Mouse (Mus musculus) cerebellum, adult 9-11 months (tissue): ENCODE measurements around the gene Ophn1.

Source experiments
- DNase-seq: peaks from one replicate; pipeline ENCODE4 v3.0.0; 2022

Ophn1 gene

GRCm38 (mm10) chrX:98803813-98804212 lies 87.0 kb downstream of the Ophn1 start:
- peak; percentile 39 for DNase-seq

GRCm38 (mm10) chrX:98774247-98774950 lies 116.4 kb downstream of the Ophn1 start:
- DNase-seq: no peak

GRCm38 (mm10) chrX:98755089-98755488 lies 135.7 kb downstream of the Ophn1 start:
- DNase-seq: no peak

- DNase-seq: no peak
Measured at GRCm38 (mm10) chrX:98751279-98751817, 139.5 kb downstream of the Ophn1 start.

GRCm38 (mm10) chrX:98736758-98737157 lies 154.1 kb downstream of the Ophn1 start:
- DNase-seq: no peak

- no peak for DNase-seq
Measured at GRCm38 (mm10) chrX:98722991-98723390, 167.8 kb downstream of the Ophn1 start.

- no peak for DNase-seq
Measured at GRCm38 (mm10) chrX:98707766-98708165, 183.1 kb downstream of the Ophn1 start.

GRCm38 (mm10) chrX:98701635-98702034 lies 189.2 kb downstream of the Ophn1 start:
- DNase-seq: peak; percentile 50

GRCm38 (mm10) chrX:98682603-98683002 lies 208.2 kb downstream of the Ophn1 start:
- no peak for DNase-seq

- no peak for DNase-seq
Measured at GRCm38 (mm10) chrX:98681281-98681680, 209.5 kb downstream of the Ophn1 start.

- no peak for DNase-seq
Measured at GRCm38 (mm10) chrX:98670988-98671387, 219.8 kb downstream of the Ophn1 start.

- DNase-seq: no peak
Measured at GRCm38 (mm10) chrX:98651431-98651830, 239.4 kb downstream of the Ophn1 start.

- DNase-seq: no peak
Measured at GRCm38 (mm10) chrX:98628666-98629404, 262.0 kb downstream of the Ophn1 start.

- DNase-seq: peak; percentile 3
Measured at GRCm38 (mm10) chrX:98618865-98619264, 272.0 kb downstream of the Ophn1 start.

- peak; percentile 5 for DNase-seq
Measured at GRCm38 (mm10) chrX:98617426-98617825, 273.4 kb downstream of the Ophn1 start.

GRCm38 (mm10) chrX:98574201-98574600 lies 316.6 kb downstream of the Ophn1 start:
- no peak for DNase-seq

GRCm38 (mm10) chrX:98546458-98546857 lies 344.4 kb downstream of the Ophn1 start:
- no peak for DNase-seq

- DNase-seq: no peak
Measured at GRCm38 (mm10) chrX:98515329-98515728, 375.5 kb downstream of the Ophn1 start.

- DNase-seq: no peak
Measured at GRCm38 (mm10) chrX:98514359-98514904, 376.4 kb downstream of the Ophn1 start.
